Mouse (Mus musculus): ENCODE data around the gene Evc2. TPM values are rescaled to one million over a fixed set of nuclear protein-coding genes. Genes with fewer than 3 reads are reported as not detected.

Gene Evc2
- polyA plus RNA-seq, 1 experiment from 2014 or later, result 6.6 TPM

GRCm38 (mm10) chr5:37318715-37319114 is 19.6 kb upstream of the Evc2 start:
- Histone ChIP-seq H3K27me3 (ENCODE audit: control insufficient read depth, insufficient read depth, low read length) (no peaks in the 10 kb centered on the region), H3K9me3 (ENCODE audit: control insufficient read depth, low read length) (peaks cover 20% of the 10 kb centered on the region), H3K36me3 (ENCODE audit: control insufficient read depth, insufficient read depth, low read length) (peaks cover 18% of the 10 kb centered on the region; the same call in 1 of the 2 replicates), H3K4me2 (ENCODE audit: low read length) (no peak overlapping the region), H3K27ac (replicated peaks in 1 of 2; ENCODE audit: control insufficient read depth in 1 of 2, insufficient read depth in 1 of 2, low read depth in 2 of 2, low read length in 2 of 2) (no peak overlapping the region), H3K4me3 (ENCODE audit: control insufficient read depth in 1 of 2, insufficient read depth in 1 of 2, low read depth in 1 of 2, low read length in 2 of 2) (no peak overlapping the region), H3K9ac (ENCODE audit: low read length) (no peak overlapping the region), H3K4me1 (ENCODE audit: control insufficient read depth in 2 of 2, insufficient read depth in 2 of 2, low read length in 2 of 2) (no peaks in the 10 kb centered on the region)
- no peak for ATAC-seq (ENCODE audit: insufficient number of reproducible peaks, insufficient read depth, low FRiP score, low read depth)
- 82% methylated on average over 6 of the region's 6 CpGs for WGBS

- H3K4me1 ChIP-seq (ENCODE audit: control insufficient read depth in 2 of 2, insufficient read depth in 2 of 2, low read length in 2 of 2), result no peaks in the 10 kb centered on the region
- H3K27ac ChIP-seq (replicated peaks in 1 of 2; ENCODE audit: control insufficient read depth in 1 of 2, insufficient read depth in 1 of 2, low read depth in 2 of 2, low read length in 2 of 2), result no peak overlapping the region
- H3K27me3 ChIP-seq (ENCODE audit: control insufficient read depth, insufficient read depth, low read length), result no peaks in the 10 kb centered on the region
- H3K4me2 ChIP-seq (ENCODE audit: low read length), result no peak overlapping the region
- ATAC-seq (ENCODE audit: insufficient number of reproducible peaks, insufficient read depth, low FRiP score, low read depth), result no peak
- no peak overlapping the region for H3K9ac ChIP-seq (ENCODE audit: low read length)
- H3K36me3 ChIP-seq (ENCODE audit: control insufficient read depth, insufficient read depth, low read length), result peaks cover 13% of the 10 kb centered on the region; the same call in 1 of the 2 replicates
- H3K9me3 ChIP-seq (ENCODE audit: control insufficient read depth, low read length), result peaks cover 12% of the 10 kb centered on the region
- 62% methylated on average over 3 of the region's 3 CpGs for WGBS
- H3K4me3 ChIP-seq (ENCODE audit: control insufficient read depth in 1 of 2, insufficient read depth in 1 of 2, low read depth in 1 of 2, low read length in 2 of 2), result no peak overlapping the region
Observed at GRCm38 (mm10) chr5:37320174-37320573, 18.1 kb upstream of the Evc2 start.

- Histone ChIP-seq H3K27me3 (ENCODE audit: control insufficient read depth, insufficient read depth, low read length) (no peaks in the 10 kb centered on the region), H3K4me1 (ENCODE audit: control insufficient read depth in 2 of 2, insufficient read depth in 2 of 2, low read length in 2 of 2) (no peaks in the 10 kb centered on the region), H3K9ac (ENCODE audit: low read length) (no peak overlapping the region), H3K9me3 (ENCODE audit: control insufficient read depth, low read length) (peaks cover 6% of the 10 kb centered on the region), H3K27ac (replicated peaks in 1 of 2; ENCODE audit: control insufficient read depth in 1 of 2, insufficient read depth in 1 of 2, low read depth in 2 of 2, low read length in 2 of 2) (no peak overlapping the region), H3K4me2 (ENCODE audit: low read length) (no peak overlapping the region), H3K4me3 (ENCODE audit: control insufficient read depth in 1 of 2, insufficient read depth in 1 of 2, low read depth in 1 of 2, low read length in 2 of 2) (no peak overlapping the region), H3K36me3 (ENCODE audit: control insufficient read depth, insufficient read depth, low read length) (peaks cover 11% of the 10 kb centered on the region; the same call in 1 of the 2 replicates)
- ATAC-seq (ENCODE audit: insufficient number of reproducible peaks, insufficient read depth, low FRiP score, low read depth), result no peak
- 64% methylated on average over 4 of the region's 4 CpGs for WGBS
Observed at GRCm38 (mm10) chr5:37320761-37321160, 17.5 kb upstream of the Evc2 start.

- Histone ChIP-seq H3K9me3 (ENCODE audit: control insufficient read depth, low read length) (no peaks in the 10 kb centered on the region), H3K36me3 (ENCODE audit: control insufficient read depth, insufficient read depth, low read length) (0 out of 2 replicates have a peak, but pooled peaks cover 11% of the 10 kb centered on the region), H3K4me3 (ENCODE audit: control insufficient read depth in 1 of 2, insufficient read depth in 1 of 2, low read depth in 1 of 2, low read length in 2 of 2) (no peak overlapping the region)
Observed at GRCm38 (mm10) chr5:37326675-37327074, 11.6 kb upstream of the Evc2 start.

GRCm38 (mm10) chr5:37330449-37331132 is 7.7 kb upstream of the Evc2 start:
- no peak for ATAC-seq (ENCODE audit: insufficient number of reproducible peaks, insufficient read depth, low FRiP score, low read depth)
- Histone ChIP-seq H3K9me3 (ENCODE audit: control insufficient read depth, low read length) (no peaks in the 10 kb centered on the region), H3K27me3 (ENCODE audit: control insufficient read depth, insufficient read depth, low read length) (peaks cover 2% of the 10 kb centered on the region; the same call in 1 of the 2 replicates), H3K4me2 (ENCODE audit: low read length) (no peak overlapping the region), H3K9ac (ENCODE audit: low read length) (no peak overlapping the region), H3K27ac (replicated peaks in 1 of 2; ENCODE audit: control insufficient read depth in 1 of 2, insufficient read depth in 1 of 2, low read depth in 2 of 2, low read length in 2 of 2) (no peak overlapping the region), H3K4me1 (ENCODE audit: control insufficient read depth in 2 of 2, insufficient read depth in 2 of 2, low read length in 2 of 2) (no peaks in the 10 kb centered on the region; a peak in 1 of 4 replicates), H3K36me3 (ENCODE audit: control insufficient read depth, insufficient read depth, low read length) (0 out of 2 replicates have a peak, but pooled peaks cover 6% of the 10 kb centered on the region), H3K4me3 (ENCODE audit: control insufficient read depth in 1 of 2, insufficient read depth in 1 of 2, low read depth in 1 of 2, low read length in 2 of 2) (no peak overlapping the region)
- WGBS, result 77% methylated on average over 8 of the region's 8 CpGs

More at GRCm38 (mm10) chr5:37326675-37327074, 11.6 kb upstream of the Evc2 start:
- ATAC-seq (ENCODE audit: insufficient number of reproducible peaks, insufficient read depth, low FRiP score, low read depth), result no peak
- H3K4me1 ChIP-seq (ENCODE audit: control insufficient read depth in 2 of 2, insufficient read depth in 2 of 2, low read length in 2 of 2), result no peaks in the 10 kb centered on the region
- H3K9ac ChIP-seq (ENCODE audit: low read length), result no peak overlapping the region
- 51% methylated on average over 6 of the region's 6 CpGs for WGBS
- H3K27ac ChIP-seq (replicated peaks in 1 of 2; ENCODE audit: control insufficient read depth in 1 of 2, insufficient read depth in 1 of 2, low read depth in 2 of 2, low read length in 2 of 2), result no peak overlapping the region
- H3K4me2 ChIP-seq (ENCODE audit: low read length), result no peak overlapping the region
- H3K27me3 ChIP-seq (ENCODE audit: control insufficient read depth, insufficient read depth, low read length), result no peaks in the 10 kb centered on the region

GRCm38 (mm10) chr5:37331133-37331505 is 7.2 kb upstream of the Evc2 start:
- Histone ChIP-seq H3K4me3 (ENCODE audit: control insufficient read depth in 1 of 2, insufficient read depth in 1 of 2, low read depth in 1 of 2, low read length in 2 of 2) (no peak overlapping the region), H3K27me3 (ENCODE audit: control insufficient read depth, insufficient read depth, low read length) (peaks cover 5% of the 10 kb centered on the region; the same call in 1 of the 2 replicates), H3K9ac (ENCODE audit: low read length) (no peak overlapping the region), H3K9me3 (ENCODE audit: control insufficient read depth, low read length) (no peaks in the 10 kb centered on the region), H3K4me1 (ENCODE audit: control insufficient read depth in 2 of 2, insufficient read depth in 2 of 2, low read length in 2 of 2) (peaks cover under 1 to 2% of the 10 kb centered on the region in 2 experiments; a peak in 2 of 4 replicates), H3K36me3 (ENCODE audit: control insufficient read depth, insufficient read depth, low read length) (0 out of 2 replicates have a peak, but pooled peaks cover 1% of the 10 kb centered on the region), H3K4me2 (ENCODE audit: low read length) (no peak overlapping the region), H3K27ac (replicated peaks in 1 of 2; ENCODE audit: control insufficient read depth in 1 of 2, insufficient read depth in 1 of 2, low read depth in 2 of 2, low read length in 2 of 2) (no peak overlapping the region)
- no peak for ATAC-seq (ENCODE audit: insufficient number of reproducible peaks, insufficient read depth, low FRiP score, low read depth)
- WGBS, result 86% methylated on average over 2 of the region's 2 CpGs

GRCm38 (mm10) chr5:37332066-37332465 is 6.2 kb upstream of the Evc2 start:
- no peak overlapping the region for H3K9ac ChIP-seq (ENCODE audit: low read length)
- no peaks in the 10 kb centered on the region for H3K36me3 ChIP-seq (ENCODE audit: control insufficient read depth, insufficient read depth, low read length)
- 72% methylated on average over 4 of the region's 4 CpGs for WGBS
- peaks cover 6% of the 10 kb centered on the region; the same call in 1 of the 2 replicates for H3K27me3 ChIP-seq (ENCODE audit: control insufficient read depth, insufficient read depth, low read length)
- no peak overlapping the region for H3K4me3 ChIP-seq (ENCODE audit: control insufficient read depth in 1 of 2, insufficient read depth in 1 of 2, low read depth in 1 of 2, low read length in 2 of 2)
- no peak for ATAC-seq (ENCODE audit: insufficient number of reproducible peaks, insufficient read depth, low FRiP score, low read depth)
- no peaks in the 10 kb centered on the region for H3K9me3 ChIP-seq (ENCODE audit: control insufficient read depth, low read length)
- H3K4me2 ChIP-seq (ENCODE audit: low read length), result no peak overlapping the region
- no peak overlapping the region for H3K27ac ChIP-seq (replicated peaks in 1 of 2; ENCODE audit: control insufficient read depth in 1 of 2, insufficient read depth in 1 of 2, low read depth in 2 of 2, low read length in 2 of 2)
- H3K4me1 ChIP-seq (ENCODE audit: control insufficient read depth in 2 of 2, insufficient read depth in 2 of 2, low read length in 2 of 2), result peaks cover 4 to 6% of the 10 kb centered on the region in 2 experiments; a peak in 2 of 4 replicates

All from heart, embryonic 14.5 days (tissue).